Mouse (Mus musculus) ES-Bruce4 (cell line): ENCODE data around the gene Tex29.

Experiments used
- CTCF ChIP-seq: IDR thresholded peaks from one replicate; pipeline ENCODE4 v1.8.1; 2011; ENCODE audit warnings: low read depth, low read length
- POLR2A ChIP-seq: IDR thresholded peaks from one replicate; pipeline ENCODE4 v1.8.1; 2011; ENCODE audit warnings: low read length; ENCODE audit not compliant: insufficient read depth

GRCm38 (mm10) chr8:11885881-11886699, 45.8 kb downstream of the Tex29 start:
- TF ChIP-seq CTCF, result no peak
- no peak for TF ChIP-seq POLR2A
